Comparison of ENCODE assay signal across 18 mouse cellular contexts in genomic region chr8:10318103-10318502, GRCm38 (mm10).
"Had no signal": no experiment of that assay in that cellular context is flagged by ENCODE, and none has a peak within 500 bp of the region (broad histone marks: within the 10 kb centered on the region; RNA-seq: fewer than 3 reads in every experiment).

No protein-coding gene starts in this region.

- H3K9ac ChIP-seq: limb, embryonic 13.5 days; liver, embryonic 12.5 days; liver, embryonic 15.5 days; lung, embryonic 15.5 days; neural tube, embryonic 13.5 days had no signal

- H3K36me3 ChIP-seq: limb, embryonic 10.5 days; limb, embryonic 13.5 days; liver, embryonic 12.5 days; liver, embryonic 15.5 days; lung, embryonic 15.5 days; midbrain, embryonic 10.5 days; neural tube, embryonic 13.5 days had no signal

- H3K27me3 ChIP-seq: limb, embryonic 13.5 days; liver, embryonic 12.5 days; liver, embryonic 15.5 days; lung, embryonic 15.5 days; megakaryocyte, embryonic 14.5 days; neural tube, embryonic 13.5 days had no signal

- DNase-seq: kidney, adult 9 months; kidney, postnatal 14 days; kidney, postnatal 4 days; liver; lung, adult 18-20 months; lung, postnatal 10 days; lung, postnatal 36 days; thymus, adult 18-20 months; thymus, postnatal 36 days had no signal

- H3K4me3 ChIP-seq: limb, embryonic 10.5 days; limb, embryonic 13.5 days; liver, embryonic 12.5 days; liver, embryonic 15.5 days; lung, embryonic 15.5 days; midbrain, embryonic 10.5 days; myocyte; neural tube, embryonic 13.5 days had no signal

- H3K9me3 ChIP-seq: limb, embryonic 10.5 days; limb, embryonic 13.5 days; liver, embryonic 12.5 days; liver, embryonic 15.5 days; lung, embryonic 15.5 days; megakaryocyte, embryonic 14.5 days; midbrain, embryonic 10.5 days; neural tube, embryonic 13.5 days had no signal

- ATAC-seq: liver, embryonic 12.5 days had no signal

- H3K27ac ChIP-seq: limb, embryonic 10.5 days; limb, embryonic 13.5 days; liver, embryonic 12.5 days; liver, embryonic 15.5 days; lung, embryonic 15.5 days; midbrain, embryonic 10.5 days; neural tube, embryonic 13.5 days had no signal

- H3K4me1 ChIP-seq: limb, embryonic 13.5 days; liver, embryonic 12.5 days; liver, embryonic 15.5 days; lung, embryonic 15.5 days; megakaryocyte, embryonic 14.5 days; midbrain, embryonic 10.5 days had no signal

- H3K4me2 ChIP-seq: limb, embryonic 13.5 days; liver, embryonic 12.5 days; liver, embryonic 15.5 days; lung, embryonic 15.5 days; neural tube, embryonic 13.5 days had no signal
